Mouse (Mus musculus): ENCODE data around the gene Slco2a1. TPM values are rescaled to one million over a fixed set of nuclear protein-coding genes. Genes with fewer than 3 reads are reported as not detected.

Gene Slco2a1
- total and polyA plus RNA-seq, 2 experiments from 2014 or later, result 5.7 to 10.2 TPM

- no peaks in the 10 kb centered on the region for H3K36me3 ChIP-seq (replicated peaks; ENCODE audit: control insufficient read depth, insufficient read depth, low read length)
- WGBS, result 57% methylated on average over 5 of the region's 5 CpGs
- TF ChIP-seq CTCF (IDR thresholded peaks at IDR 0.05; ENCODE audit: low read depth), result no peak
- TF ChIP-seq EP300 (IDR thresholded peaks at IDR 0.05; ENCODE audit: low read depth), result no peak
- no peak for ATAC-seq (ENCODE audit: insufficient read depth, low read depth)
- no peak overlapping the region for H3K4me2 ChIP-seq (ENCODE audit: low read depth, low read length)
- no peaks in the 10 kb centered on the region for H3K9me3 ChIP-seq (replicated peaks; ENCODE audit: control insufficient read depth, low read length)
- H3K27ac ChIP-seq (ENCODE audit: low read depth), result no peak overlapping the region
- no peak overlapping the region for H3K9ac ChIP-seq (replicated peaks; ENCODE audit: low read depth, low read length)
- no peak overlapping the region for H3K4me3 ChIP-seq (ENCODE audit: low read depth, low read length)
- no peaks in the 10 kb centered on the region for H3K27me3 ChIP-seq (ENCODE audit: control insufficient read depth, insufficient read depth, low read length)
- H3K4me1 ChIP-seq (ENCODE audit: control insufficient read depth, insufficient read depth), result peaks cover 20% of the 10 kb centered on the region
- DNase-seq (ENCODE audit: low spot score), result no peak
These were observed 5.3 kb downstream of the Slco2a1 start for GRCm38 (mm10) chr9:102993764-102994163.

- Histone ChIP-seq H3K4me1 (ENCODE audit: control insufficient read depth, insufficient read depth) (peaks cover 20% of the 10 kb centered on the region), H3K9me3 (replicated peaks; ENCODE audit: control insufficient read depth, low read length) (no peaks in the 10 kb centered on the region), H3K27me3 (ENCODE audit: control insufficient read depth, insufficient read depth, low read length) (no peaks in the 10 kb centered on the region), H3K36me3 (replicated peaks; ENCODE audit: control insufficient read depth, insufficient read depth, low read length) (no peaks in the 10 kb centered on the region), H3K4me2 (ENCODE audit: low read depth, low read length) (no peak overlapping the region), H3K9ac (replicated peaks; ENCODE audit: low read depth, low read length) (no peak overlapping the region), H3K4me3 (ENCODE audit: low read depth, low read length) (no peak overlapping the region), H3K27ac (ENCODE audit: low read depth) (no peak overlapping the region)
- ATAC-seq (ENCODE audit: insufficient read depth, low read depth) (no peak), DNase-seq (ENCODE audit: low spot score) (no peak)
- 86% methylated on average over 12 of the region's 12 CpGs for WGBS
- no peak for TF ChIP-seq EP300 (IDR thresholded peaks at IDR 0.05; ENCODE audit: low read depth)
- TF ChIP-seq CTCF (IDR thresholded peaks at IDR 0.05; ENCODE audit: low read depth), result no peak
These were observed 7.5 kb downstream of the Slco2a1 start for GRCm38 (mm10) chr9:102995800-102996635.

GRCm38 (mm10) chr9:103000384-103000783 lies 11.9 kb downstream of the Slco2a1 start:
- TF ChIP-seq EP300 (IDR thresholded peaks at IDR 0.05; ENCODE audit: low read depth), result no peak
- no peak for TF ChIP-seq CTCF (IDR thresholded peaks at IDR 0.05; ENCODE audit: low read depth)
- H3K36me3 ChIP-seq (replicated peaks; ENCODE audit: control insufficient read depth, insufficient read depth, low read length), result no peaks in the 10 kb centered on the region
- H3K27me3 ChIP-seq (ENCODE audit: control insufficient read depth, insufficient read depth, low read length), result no peaks in the 10 kb centered on the region
- no peaks in the 10 kb centered on the region for H3K9me3 ChIP-seq (replicated peaks; ENCODE audit: control insufficient read depth, low read length)
- DNase-seq (ENCODE audit: low spot score) (no peak), ATAC-seq (ENCODE audit: insufficient read depth, low read depth) (no peak)
- no peak overlapping the region for H3K27ac ChIP-seq (ENCODE audit: low read depth)
- 82% methylated on average over 7 of the region's 7 CpGs for WGBS
- no peak overlapping the region for H3K4me3 ChIP-seq (ENCODE audit: low read depth, low read length)
- 0 out of 2 replicates have a peak, but pooled peaks cover 7% of the 10 kb centered on the region for H3K4me1 ChIP-seq (ENCODE audit: control insufficient read depth, insufficient read depth)
- H3K9ac ChIP-seq (replicated peaks; ENCODE audit: low read depth, low read length), result no peak overlapping the region
- H3K4me2 ChIP-seq (ENCODE audit: low read depth, low read length), result no peak overlapping the region

- H3K4me3 ChIP-seq (ENCODE audit: low read depth, low read length), result no peak overlapping the region
- no peaks in the 10 kb centered on the region for H3K36me3 ChIP-seq (replicated peaks; ENCODE audit: control insufficient read depth, insufficient read depth, low read length)
- no peaks in the 10 kb centered on the region for H3K9me3 ChIP-seq (replicated peaks; ENCODE audit: control insufficient read depth, low read length)
- TF ChIP-seq CTCF (IDR thresholded peaks at IDR 0.05; ENCODE audit: low read depth) (no peak), EP300 (IDR thresholded peaks at IDR 0.05; ENCODE audit: low read depth) (no peak)
- H3K27me3 ChIP-seq (ENCODE audit: control insufficient read depth, insufficient read depth, low read length), result 0 out of 2 replicates have a peak, but pooled peaks cover 5% of the 10 kb centered on the region
- DNase-seq (ENCODE audit: low spot score), result no peak
- no peak for ATAC-seq (ENCODE audit: insufficient read depth, low read depth)
- H3K4me1 ChIP-seq (ENCODE audit: control insufficient read depth, insufficient read depth), result peaks cover 19% of the 10 kb centered on the region; the same call in 1 of the 2 replicates
- H3K9ac ChIP-seq (replicated peaks; ENCODE audit: low read depth, low read length), result no peak overlapping the region
- WGBS, result 69% methylated on average over 6 of the region's 6 CpGs
- no peak overlapping the region for H3K27ac ChIP-seq (ENCODE audit: low read depth)
- no peak overlapping the region for H3K4me2 ChIP-seq (ENCODE audit: low read depth, low read length)
These were observed 15.8 kb downstream of the Slco2a1 start for GRCm38 (mm10) chr9:103004343-103004742.

GRCm38 (mm10) chr9:103007699-103008078 lies 19.2 kb downstream of the Slco2a1 start:
- 1% methylated on average over 15 of the region's 15 CpGs for WGBS
- TF ChIP-seq CTCF (IDR thresholded peaks at IDR 0.05; ENCODE audit: low read depth) (no peak), EP300 (IDR thresholded peaks at IDR 0.05; ENCODE audit: low read depth) (no peak)
- Histone ChIP-seq H3K36me3 (replicated peaks; ENCODE audit: control insufficient read depth, insufficient read depth, low read length) (no peaks in the 10 kb centered on the region), H3K4me2 (ENCODE audit: low read depth, low read length) (peak overlapping the region; percentile 95), H3K4me1 (ENCODE audit: control insufficient read depth, insufficient read depth) (peaks cover 19% of the 10 kb centered on the region; the same call in 1 of the 2 replicates), H3K9ac (replicated peaks; ENCODE audit: low read depth, low read length) (peak overlapping the region; percentile 68), H3K27me3 (ENCODE audit: control insufficient read depth, insufficient read depth, low read length) (0 out of 2 replicates have a peak, but pooled peaks cover 5% of the 10 kb centered on the region), H3K4me3 (ENCODE audit: low read depth, low read length) (peak overlapping the region; percentile 58), H3K9me3 (replicated peaks; ENCODE audit: control insufficient read depth, low read length) (no peaks in the 10 kb centered on the region), H3K27ac (ENCODE audit: low read depth) (peak overlapping the region; percentile 85)
- DNase-seq (ENCODE audit: low spot score) (peak; percentile 80), ATAC-seq (ENCODE audit: insufficient read depth, low read depth) (peak; percentile 86)

Data from heart, postnatal 0 days (tissue).